ENCODE assay signal across 21 mouse cellular contexts in the genomic region with DNA sequence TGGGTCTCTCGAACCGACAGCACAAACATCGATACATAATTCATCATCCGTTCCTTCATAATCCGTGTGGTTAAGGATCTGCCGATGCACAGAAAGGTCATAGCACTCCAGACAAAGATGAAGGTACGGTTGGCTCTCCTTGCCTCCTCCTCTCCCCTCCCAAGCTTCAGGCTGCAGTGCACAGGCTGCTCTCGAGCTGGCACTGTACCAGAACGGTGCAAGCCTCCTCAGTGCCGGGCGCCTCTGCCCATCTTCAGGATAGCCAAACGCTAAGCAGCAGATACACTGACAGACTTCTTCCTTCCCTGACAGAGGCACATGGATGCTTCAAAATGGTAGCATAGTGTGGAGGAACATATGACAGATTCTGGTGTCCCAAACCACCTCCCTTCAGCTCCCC. TPM values are rescaled to one million over a fixed set of nuclear protein-coding genes. Genes with fewer than 3 reads are reported as not detected.
"Had no signal": no experiment of that assay in that cellular context is flagged by ENCODE, and none has a peak within 500 bp of the region (broad histone marks: within the 10 kb centered on the region; RNA-seq: fewer than 3 reads in every experiment).

No protein-coding gene starts in this region.

- H3K4me2 ChIP-seq: liver, embryonic 13.5 days; midbrain, embryonic 11.5 days had no signal

- H3K4me1 ChIP-seq: liver, embryonic 13.5 days had no signal

- H3K36me3 ChIP-seq: liver, embryonic 13.5 days had no signal

- H3K4me3 ChIP-seq: liver, embryonic 13.5 days; myocyte had no signal

- H3K27ac ChIP-seq: liver, embryonic 13.5 days; stomach, postnatal 0 days had no signal

- H3K27me3 ChIP-seq: liver, embryonic 13.5 days had no signal

- DNase-seq: kidney, adult 9 months; kidney, postnatal 14 days; kidney, postnatal 4 days; liver, embryonic 13.5 days; lung, adult 2 months; lung, postnatal 14 days; lung, postnatal 4 days; midbrain, embryonic 14.5 days; right cerebral cortex, adult 18-20 months; right cerebral cortex, postnatal 14 days; right cerebral cortex, postnatal 4 days; thymus, adult 2 months; thymus, postnatal 14 days; thymus, postnatal 4 days had no signal

- H3K9ac ChIP-seq: liver, embryonic 13.5 days had no signal

RNA-seq across cellular contexts. Expression of a gene that starts 12.9 kb away (rescaled TPM):
- polyA plus RNA-seq: liver, adult 2 months; liver, embryonic 13.5 days; liver, embryonic 16.5 days; lung, adult 2 months; lung, embryonic 16.5 days; stomach, embryonic 14.5 days had no signal
